Mouse (Mus musculus): ENCODE data around the gene Tor1a.

GRCm38 (mm10) chr2:30915376-30915775 lies 52.4 kb downstream of the Tor1a start:
- no peak for TF ChIP-seq CTCF (IDR thresholded peaks at IDR 0.05; ENCODE audit: low read depth)
- TF ChIP-seq EP300 (IDR thresholded peaks at IDR 0.05; ENCODE audit: low read depth), result no peak
